Mouse (Mus musculus): ENCODE data around the gene Mycbp.

GRCm38 (mm10) chr4:123936059-123936458 is 31.4 kb downstream of the Mycbp start:
- no peak for TF ChIP-seq CTCF (IDR thresholded peaks at IDR 0.05; ENCODE audit: low read depth)
- no peak for TF ChIP-seq EP300 (IDR thresholded peaks at IDR 0.05; ENCODE audit: low read depth)

Data from liver, embryonic 14.5 days (tissue).